Mouse (Mus musculus) myocyte (in vitro differentiated cells): ENCODE data around the gene Ptpn6.

Experiments
- E2F4 ChIP-seq: IDR thresholded peaks from one replicate; pipeline ENCODE4 v1.6.1; 2011; ENCODE audit warnings: mild to moderate bottlenecking, control low read depth, moderate library complexity; ENCODE audit not compliant: insufficient read depth
- MYOD1 ChIP-seq, 3 experiments: IDR thresholded peaks; one replicate each; pipeline ENCODE4 v1.6.1; 2011; ENCODE audit warnings: control low read depth in 2 of 3, low read depth in 2 of 3, mild to moderate bottlenecking in 2 of 3, moderate library complexity in 1 of 3; ENCODE audit not compliant: insufficient read length in 2 of 3, control insufficient read depth in 1 of 3
- POLR2A ChIP-seq: IDR thresholded peaks from one replicate; pipeline ENCODE4 v1.6.1; 2011; ENCODE audit warnings: low read depth, mild to moderate bottlenecking, control low read depth, moderate library complexity; ENCODE audit not compliant: insufficient read length
- POLR2AphosphoS2 ChIP-seq: IDR thresholded peaks from one replicate; pipeline ENCODE4 v1.6.1; 2011; ENCODE audit warnings: low read depth, control low read depth; ENCODE audit not compliant: insufficient read length
- SRF ChIP-seq: IDR thresholded peaks from one replicate; pipeline ENCODE4 v1.6.1; 2011; ENCODE audit warnings: low read depth; ENCODE audit not compliant: control insufficient read depth, insufficient read length

DNA sequence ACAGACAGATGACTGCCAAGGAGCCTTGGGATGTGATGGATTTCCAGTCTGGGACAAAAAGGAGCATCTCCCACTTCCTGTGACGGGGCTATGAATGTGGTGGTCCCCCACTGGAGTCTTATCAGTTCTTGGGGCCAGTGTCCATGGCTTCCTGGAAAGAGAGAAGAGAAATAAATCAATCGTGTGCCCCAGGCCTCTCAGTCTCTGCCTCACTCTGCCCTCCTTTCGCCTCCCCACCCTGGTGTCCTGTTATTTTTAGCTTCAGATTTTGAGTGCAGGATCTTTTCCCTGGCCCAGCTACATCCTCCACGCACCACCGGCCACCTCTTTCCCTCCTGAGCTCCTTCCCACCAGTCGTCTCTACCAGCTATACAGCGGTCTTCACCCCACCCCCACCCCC lies 31.5 kb upstream of the Ptpn6 start:
- no peak for TF ChIP-seq E2F4
- TF ChIP-seq POLR2AphosphoS2, result no peak
- no peak for TF ChIP-seq MYOD1 (IDR thresholded peaks at IDR 0.05; ENCODE audit: control insufficient read depth in 1 of 3, insufficient read length in 2 of 3, low read depth in 2 of 3)
- no peak for TF ChIP-seq POLR2A
- TF ChIP-seq SRF, result no peak
